Mouse (Mus musculus): ENCODE data around the gene Tmem95.

DNA sequence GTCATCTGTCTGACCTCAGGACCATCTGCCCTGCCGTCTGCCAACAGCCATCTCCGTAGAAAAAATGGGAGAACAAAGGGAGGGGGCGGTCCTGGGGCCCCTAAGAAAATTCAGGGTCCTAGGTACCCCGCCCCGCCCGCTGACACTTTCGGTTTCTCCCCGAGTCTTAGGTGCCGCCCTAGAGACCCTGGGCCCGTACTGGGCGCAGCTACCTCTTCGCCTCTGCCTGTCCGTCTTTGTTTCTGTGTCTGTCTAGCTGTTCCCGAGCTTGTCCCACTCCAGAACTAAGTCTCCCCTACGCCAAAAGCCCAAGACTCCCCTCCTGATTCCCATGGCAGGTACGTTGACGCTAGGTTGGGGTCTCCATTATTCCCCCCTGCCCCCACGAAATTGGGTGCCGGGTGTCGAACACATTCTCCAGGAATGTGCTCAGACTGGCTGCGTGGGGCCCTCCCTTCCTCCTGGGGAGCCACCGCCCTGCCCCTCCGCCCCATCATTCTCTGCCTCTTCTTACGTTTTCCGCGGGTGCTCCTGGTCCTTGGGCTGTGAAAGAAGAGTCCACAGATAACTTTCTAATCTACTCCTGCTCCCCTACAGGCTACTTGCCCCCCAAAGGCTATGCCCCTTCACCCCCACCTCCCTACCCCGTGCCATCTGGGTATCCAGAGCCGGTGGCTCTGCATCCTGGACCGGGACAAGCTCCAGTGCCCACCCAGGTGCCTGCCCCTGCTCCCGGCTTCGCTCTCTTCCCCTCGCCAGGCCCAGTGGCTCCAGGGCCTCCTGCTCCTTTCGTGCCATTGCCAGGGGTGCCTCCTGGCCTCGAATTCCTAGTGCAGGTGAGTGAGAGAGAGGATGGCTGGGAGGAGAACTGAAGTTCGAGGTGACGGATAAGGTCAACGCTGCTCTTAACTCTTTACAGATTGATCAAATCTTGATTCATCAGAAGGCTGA, 30.8 kb downstream of the Tmem95 start:
- TF ChIP-seq POLR2A (IDR thresholded peaks at IDR 0.05; ENCODE audit: insufficient read depth, low read depth, low read length) (no peak), EP300 (IDR thresholded peaks at IDR 0.05; ENCODE audit: insufficient read depth, low read depth, low read length) (no peak), CTCF (IDR thresholded peaks at IDR 0.05) (no peak)
